Mouse (Mus musculus) heart, embryonic 10.5 days (tissue): ENCODE measurements around the gene Hist1h3f. TPM values are rescaled to one million over a fixed set of nuclear protein-coding genes. Genes with fewer than 3 reads are reported as not detected.

Experiments
- DNase-seq: peaks from one replicate; pipeline ENCODE4 v3.0.0-alpha.2; 2017; ENCODE audit warnings: low spot score
- H3K27ac ChIP-seq: fragments of 300-500 bp; sonication (generic); 2 replicates; pipeline ENCODE4 v1.5.1; 2016; ENCODE audit warnings: mild to moderate bottlenecking
- H3K27me3 ChIP-seq: fragments of 300-500 bp; sonication (generic); 2 replicates; pipeline ENCODE4 v1.6.1; 2016; ENCODE audit warnings: mild to moderate bottlenecking; ENCODE audit not compliant: poor library complexity, insufficient read depth, severe bottlenecking
- H3K36me3 ChIP-seq: fragments of 300-500 bp; sonication (generic); 2 replicates; pipeline ENCODE4 v1.6.1; 2016; ENCODE audit warnings: mild to moderate bottlenecking, moderate library complexity
- H3K4me1 ChIP-seq: fragments of 300-500 bp; sonication (generic); 2 replicates; pipeline ENCODE4 v1.6.1; 2016; ENCODE audit warnings: mild to moderate bottlenecking
- H3K4me3 ChIP-seq: fragments of 300-500 bp; sonication (generic); 2 replicates; pipeline ENCODE4 v1.5.1; 2016; ENCODE audit warnings: mild to moderate bottlenecking, moderate library complexity
- H3K9me3 ChIP-seq: fragments of 300-500 bp; sonication (generic); 2 replicates; pipeline ENCODE4 v1.6.1; 2016; ENCODE audit warnings: mild to moderate bottlenecking, moderate library complexity
- WGBS: fragments of 180-500 bp; shearing (Covaris S2); methylation state at CpG from one replicate; pipeline ENCODE4 v1.1.7; 2016; 5-methylcytosine and 5-hydroxymethylcytosine counted together
- polyA plus RNA-seq: library from polyadenylated mRNA; unstranded; fragments of >200 nt; fragmentation: Nextera tagmentation; extraction: Ambion mirVana; gene quantifications from 2 replicates; pipeline ENCODE4 v1.2.1, GENCODE M21; 2016

Hist1h3f gene
- polyA plus RNA-seq, 1 experiment from 2014 or later = 0.99 TPM

GRCm38 (mm10) chr13:23506819-23507515 lies 36.9 kb upstream of the Hist1h3f start:
- Histone ChIP-seq H3K4me3 (peak overlapping the region; percentile 64), H3K4me1 (peaks cover 38% of the 10 kb centered on the region), H3K9me3 (no peaks in the 10 kb centered on the region), H3K27me3 (no peaks in the 10 kb centered on the region), H3K27ac (peak overlapping the region; percentile 62), H3K36me3 (no peaks in the 10 kb centered on the region)
- WGBS = 10% methylated on average over 14 of the region's 14 CpGs
- peak; percentile 92 for DNase-seq

GRCm38 (mm10) chr13:23510127-23510526 lies 33.7 kb upstream of the Hist1h3f start:
- Histone ChIP-seq H3K9me3 (no peaks in the 10 kb centered on the region), H3K27ac (no peak overlapping the region), H3K27me3 (no peaks in the 10 kb centered on the region), H3K36me3 (no peaks in the 10 kb centered on the region), H3K4me1 (peaks cover 26% of the 10 kb centered on the region), H3K4me3 (no peak overlapping the region)
- DNase-seq = no peak
- WGBS = 31% methylated on average over 1 of the region's 1 CpGs

DNA sequence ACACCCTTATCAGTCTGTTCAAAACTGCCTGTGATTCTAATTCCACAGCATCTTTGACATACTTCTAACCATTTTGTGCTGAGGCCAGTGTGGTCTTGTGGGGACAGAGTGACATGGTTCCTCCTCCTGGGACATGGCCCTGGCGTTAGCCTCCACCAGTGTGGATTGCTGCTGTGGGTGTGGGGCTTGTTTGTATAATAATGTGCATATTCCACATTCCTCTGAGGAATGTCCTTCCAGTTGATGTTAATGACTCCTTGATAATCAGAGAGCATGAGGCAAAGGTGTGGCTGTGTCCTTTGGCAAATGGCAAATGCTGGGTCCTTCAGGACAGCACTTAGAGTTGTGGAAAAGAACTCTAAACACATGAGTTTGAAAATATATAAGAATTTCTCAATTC lies 30.3 kb upstream of the Hist1h3f start:
- Histone ChIP-seq H3K27me3 (no peaks in the 10 kb centered on the region), H3K9me3 (no peaks in the 10 kb centered on the region), H3K36me3 (no peaks in the 10 kb centered on the region), H3K27ac (no peak overlapping the region), H3K4me3 (no peak overlapping the region), H3K4me1 (peaks cover 10% of the 10 kb centered on the region)
- DNase-seq = no peak
- 97% methylated on average over 1 of the region's 1 CpGs for WGBS

DNA sequence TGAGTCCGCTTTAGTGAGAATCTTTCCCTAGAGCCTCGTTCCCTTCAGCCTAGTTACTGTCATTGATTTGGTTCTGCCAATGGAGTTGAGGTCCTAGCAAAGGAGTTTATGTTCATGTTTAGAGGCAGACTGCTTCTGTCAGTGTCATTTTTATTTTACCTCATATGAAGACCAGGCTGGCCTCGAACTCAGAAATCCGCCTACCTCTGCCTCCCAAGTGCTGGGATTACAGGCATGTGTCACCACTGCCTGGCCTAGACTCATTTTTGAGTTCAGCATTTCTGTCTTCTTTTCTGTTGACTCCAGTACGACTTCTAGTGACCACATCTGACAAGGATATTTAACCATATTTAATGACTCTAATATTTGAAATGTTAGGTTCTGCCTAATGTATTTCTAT lies 28.6 kb upstream of the Hist1h3f start:
- H3K36me3 ChIP-seq = no peaks in the 10 kb centered on the region
- DNase-seq = no peak
- no peaks in the 10 kb centered on the region for H3K9me3 ChIP-seq
- H3K4me1 ChIP-seq = peaks cover 6% of the 10 kb centered on the region
- H3K4me3 ChIP-seq = no peak overlapping the region
- H3K27ac ChIP-seq = no peak overlapping the region
- H3K27me3 ChIP-seq = no peaks in the 10 kb centered on the region
- WGBS = 77% methylated on average over 5 of the region's 5 CpGs

GRCm38 (mm10) chr13:23515826-23516620 lies 27.8 kb upstream of the Hist1h3f start:
- DNase-seq = no peak
- Histone ChIP-seq H3K9me3 (no peaks in the 10 kb centered on the region), H3K4me3 (peak overlapping the region; percentile 63), H3K27ac (no peak overlapping the region), H3K4me1 (no peaks in the 10 kb centered on the region), H3K36me3 (no peaks in the 10 kb centered on the region), H3K27me3 (no peaks in the 10 kb centered on the region)
- WGBS = 49% methylated on average over 15 of the region's 15 CpGs

- Histone ChIP-seq H3K4me3 (peak overlapping the region; percentile 63), H3K4me1 (no peaks in the 10 kb centered on the region), H3K27ac (no peak overlapping the region), H3K27me3 (no peaks in the 10 kb centered on the region), H3K36me3 (no peaks in the 10 kb centered on the region), H3K9me3 (no peaks in the 10 kb centered on the region)
- no peak for DNase-seq
- WGBS = under 1% methylated on average over 19 of the region's 19 CpGs
Observed at GRCm38 (mm10) chr13:23516822-23517602, 26.8 kb upstream of the Hist1h3f start.

GRCm38 (mm10) chr13:23517603-23518294 lies 26.1 kb upstream of the Hist1h3f start:
- under 1% methylated on average over 27 of the region's 27 CpGs for WGBS
- Histone ChIP-seq H3K36me3 (no peaks in the 10 kb centered on the region), H3K4me3 (peak overlapping the region; percentile 63), H3K4me1 (no peaks in the 10 kb centered on the region), H3K27ac (no peak overlapping the region), H3K27me3 (no peaks in the 10 kb centered on the region), H3K9me3 (no peaks in the 10 kb centered on the region)
- peak; percentile 91 for DNase-seq

DNA sequence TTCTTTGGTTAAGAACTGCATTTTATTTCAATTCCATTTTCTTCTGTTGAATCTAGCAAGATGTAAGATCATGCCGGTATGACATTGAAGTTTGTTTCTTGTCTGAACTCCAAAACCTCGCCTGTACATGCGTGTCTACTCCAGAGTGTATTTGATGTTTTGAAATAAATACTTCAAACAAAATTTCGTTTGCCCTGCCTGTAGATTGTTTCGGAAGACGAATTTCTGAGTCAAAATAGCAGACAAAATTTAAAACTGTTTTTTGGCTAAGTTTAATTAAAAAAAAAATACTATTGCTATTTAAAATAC lies 25.6 kb upstream of the Hist1h3f start:
- WGBS = 0% methylated on average over 6 of the region's 6 CpGs
- Histone ChIP-seq H3K4me3 (peak overlapping the region; percentile 63), H3K9me3 (no peaks in the 10 kb centered on the region), H3K27ac (no peak overlapping the region), H3K4me1 (no peaks in the 10 kb centered on the region), H3K36me3 (no peaks in the 10 kb centered on the region), H3K27me3 (no peaks in the 10 kb centered on the region)
- DNase-seq = no peak

GRCm38 (mm10) chr13:23518885-23519284 lies 25.0 kb upstream of the Hist1h3f start:
- H3K4me1 ChIP-seq = no peaks in the 10 kb centered on the region
- peak overlapping the region; percentile 63 for H3K4me3 ChIP-seq
- H3K27ac ChIP-seq = no peak overlapping the region
- H3K9me3 ChIP-seq = no peaks in the 10 kb centered on the region
- H3K36me3 ChIP-seq = no peaks in the 10 kb centered on the region
- under 1% methylated on average over 6 of the region's 6 CpGs for WGBS
- DNase-seq = peak; percentile 83
- no peaks in the 10 kb centered on the region for H3K27me3 ChIP-seq

- Histone ChIP-seq H3K27me3 (no peaks in the 10 kb centered on the region), H3K27ac (no peak overlapping the region)
Observed at GRCm38 (mm10) chr13:23519416-23519815, 24.4 kb upstream of the Hist1h3f start.

DNA sequence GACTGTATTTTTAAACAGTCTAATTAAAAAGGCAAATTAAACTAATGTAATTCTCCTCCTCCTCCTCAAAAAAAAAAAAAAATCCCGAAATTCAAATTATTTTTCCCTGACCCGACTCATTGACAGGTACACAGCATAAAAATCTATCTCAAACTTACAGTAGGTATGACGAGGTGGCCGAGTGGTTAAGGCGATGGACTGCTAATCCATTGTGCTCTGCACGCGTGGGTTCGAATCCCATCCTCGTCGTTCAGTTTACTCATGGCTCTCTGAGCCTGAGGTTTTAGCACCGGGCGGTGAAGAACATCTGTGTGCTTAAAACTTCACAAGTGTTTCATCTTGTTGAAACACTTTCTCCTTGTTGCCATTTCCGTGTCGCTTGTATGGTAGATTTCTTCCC lies 22.1 kb upstream of the Hist1h3f start:
- no peaks in the 10 kb centered on the region for H3K9me3 ChIP-seq
- H3K27ac ChIP-seq = no peak overlapping the region
- no peaks in the 10 kb centered on the region for H3K27me3 ChIP-seq
- peak overlapping the region; percentile 40 for H3K4me3 ChIP-seq
- H3K36me3 ChIP-seq = no peaks in the 10 kb centered on the region
- DNase-seq = peak; percentile 81
- under 1% methylated on average over 14 of the region's 14 CpGs for WGBS
- H3K4me1 ChIP-seq = no peaks in the 10 kb centered on the region; the same call in 1 of the 2 replicates

More at GRCm38 (mm10) chr13:23519416-23519815, 24.4 kb upstream of the Hist1h3f start:
- Histone ChIP-seq H3K36me3 (no peaks in the 10 kb centered on the region), H3K4me1 (no peaks in the 10 kb centered on the region), H3K9me3 (no peaks in the 10 kb centered on the region), H3K4me3 (peak overlapping the region; percentile 63)
- DNase-seq = peak; percentile 85
- under 1% methylated on average over 10 of the region's 10 CpGs for WGBS

- 61% methylated on average over 5 of the region's 5 CpGs for WGBS
- H3K27ac ChIP-seq = no peak overlapping the region
- no peak overlapping the region for H3K4me3 ChIP-seq
- no peaks in the 10 kb centered on the region for H3K27me3 ChIP-seq
- no peaks in the 10 kb centered on the region for H3K36me3 ChIP-seq
- no peaks in the 10 kb centered on the region for H3K9me3 ChIP-seq
- peaks cover 1% of the 10 kb centered on the region; the same call in 1 of the 2 replicates for H3K4me1 ChIP-seq
- no peak for DNase-seq
Observed at GRCm38 (mm10) chr13:23523976-23524375, 19.9 kb upstream of the Hist1h3f start.
